Mouse (Mus musculus): ENCODE data around the gene Olig2. TPM values are rescaled to one million over a fixed set of nuclear protein-coding genes. Genes with fewer than 3 reads are reported as not detected.
A peak's percentile ranks its signal among the peaks of the same experiment; 100 is the strongest.

Olig2 gene
- polyA plus RNA-seq, 1 experiment from 2014 or later: 4.7 TPM

GRCm38 (mm10) chr16:91202989-91203388 is 22.3 kb upstream of the Olig2 start:
- Histone ChIP-seq H3K27me3 (replicated peaks; ENCODE audit: control insufficient read depth, insufficient read depth, low read length) (peaks cover 6% of the 10 kb centered on the region), H3K27ac (ENCODE audit: low read length) (no peak overlapping the region), H3K4me2 (ENCODE audit: low read length) (no peak overlapping the region), H3K4me3 (replicated peaks; ENCODE audit: low read length) (no peak overlapping the region), H3K36me3 (ENCODE audit: control insufficient read depth, insufficient read depth) (no peaks in the 10 kb centered on the region), H3K9ac (replicated peaks; ENCODE audit: low read depth, low read length) (no peak overlapping the region), H3K9me3 (ENCODE audit: control insufficient read depth, low read length) (no peaks in the 10 kb centered on the region), H3K4me1 (replicated peaks; ENCODE audit: control insufficient read depth, insufficient read depth, low read length) (no peaks in the 10 kb centered on the region; the same call in 1 of the 2 replicates)
- 89% methylated on average over 3 of the region's 3 CpGs for WGBS
- ATAC-seq: no peak

DNA sequence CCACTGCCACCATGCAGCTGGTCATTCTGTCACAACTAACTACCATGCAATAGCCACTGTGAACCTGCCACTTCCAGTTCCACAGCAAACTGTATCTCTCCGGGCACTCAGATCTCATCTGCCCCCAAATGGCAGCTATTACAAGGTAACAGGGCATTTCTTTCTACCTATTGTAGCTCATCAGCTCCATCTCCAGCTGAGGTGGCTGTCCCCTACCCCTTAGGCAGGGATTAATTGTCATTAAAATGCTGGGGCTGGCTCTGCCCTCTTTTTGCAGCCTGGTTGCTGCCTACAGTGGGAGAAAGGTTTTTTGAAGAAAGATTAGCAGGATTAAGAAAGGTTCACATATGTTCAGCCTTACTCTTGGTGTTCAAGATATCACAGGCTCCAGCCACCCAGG is 18.9 kb upstream of the Olig2 start:
- peaks cover 9% of the 10 kb centered on the region for H3K27me3 ChIP-seq (replicated peaks; ENCODE audit: control insufficient read depth, insufficient read depth, low read length)
- WGBS: 34% methylated on average over 1 of the region's 1 CpGs
- H3K9me3 ChIP-seq (ENCODE audit: control insufficient read depth, low read length): no peaks in the 10 kb centered on the region

GRCm38 (mm10) chr16:91217077-91217476 is 8.2 kb upstream of the Olig2 start:
- no peaks in the 10 kb centered on the region for H3K36me3 ChIP-seq (ENCODE audit: control insufficient read depth, insufficient read depth)
- peaks cover 51% of the 10 kb centered on the region for H3K27me3 ChIP-seq (replicated peaks; ENCODE audit: control insufficient read depth, insufficient read depth, low read length)
- H3K27ac ChIP-seq (ENCODE audit: low read length): no peak overlapping the region
- H3K9ac ChIP-seq (replicated peaks; ENCODE audit: low read depth, low read length): no peak overlapping the region
- ATAC-seq: no peak
- no peak overlapping the region for H3K4me2 ChIP-seq (ENCODE audit: low read length)
- WGBS: 39% methylated on average over 6 of the region's 6 CpGs
- peaks cover 14% of the 10 kb centered on the region for H3K4me1 ChIP-seq (replicated peaks; ENCODE audit: control insufficient read depth, insufficient read depth, low read length)
- peaks cover 4% of the 10 kb centered on the region; the same call in 1 of the 2 replicates for H3K9me3 ChIP-seq (ENCODE audit: control insufficient read depth, low read length)
- no peak overlapping the region for H3K4me3 ChIP-seq (replicated peaks; ENCODE audit: low read length)

More for the DNA sequence above, 18.9 kb upstream of the Olig2 start:
- Histone ChIP-seq H3K9ac (replicated peaks; ENCODE audit: low read depth, low read length) (no peak overlapping the region), H3K4me2 (ENCODE audit: low read length) (no peak overlapping the region), H3K4me1 (replicated peaks; ENCODE audit: control insufficient read depth, insufficient read depth, low read length) (peaks cover 6% of the 10 kb centered on the region), H3K4me3 (replicated peaks; ENCODE audit: low read length) (no peak overlapping the region), H3K36me3 (ENCODE audit: control insufficient read depth, insufficient read depth) (no peaks in the 10 kb centered on the region), H3K27ac (ENCODE audit: low read length) (no peak overlapping the region)
- ATAC-seq: no peak

DNA sequence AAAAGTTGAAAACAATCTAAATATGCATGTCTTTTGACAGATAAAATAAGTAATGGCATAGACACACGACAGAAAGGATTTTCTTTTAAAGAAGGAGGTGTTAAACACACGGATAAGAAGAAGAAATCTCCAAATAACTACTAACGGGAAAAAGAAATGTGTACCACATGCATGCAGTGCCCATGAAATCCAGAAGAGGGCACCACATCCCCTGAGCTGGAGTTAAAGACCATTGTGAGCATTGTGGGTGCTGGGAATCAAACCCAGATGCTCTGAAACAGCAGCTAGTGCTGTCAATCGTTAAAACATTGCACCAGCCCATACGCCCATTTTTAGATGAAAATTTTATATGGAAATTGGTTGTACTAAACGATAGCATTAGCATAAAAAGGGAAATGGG is 7.3 kb upstream of the Olig2 start:
- Histone ChIP-seq H3K36me3 (ENCODE audit: control insufficient read depth, insufficient read depth) (no peaks in the 10 kb centered on the region), H3K4me2 (ENCODE audit: low read length) (no peak overlapping the region), H3K27me3 (replicated peaks; ENCODE audit: control insufficient read depth, insufficient read depth, low read length) (peaks cover 58% of the 10 kb centered on the region), H3K4me1 (replicated peaks; ENCODE audit: control insufficient read depth, insufficient read depth, low read length) (peaks cover 23% of the 10 kb centered on the region), H3K9me3 (ENCODE audit: control insufficient read depth, low read length) (peaks cover 4% of the 10 kb centered on the region; the same call in 1 of the 2 replicates), H3K4me3 (replicated peaks; ENCODE audit: low read length) (no peak overlapping the region), H3K9ac (replicated peaks; ENCODE audit: low read depth, low read length) (no peak overlapping the region), H3K27ac (ENCODE audit: low read length) (no peak overlapping the region)
- ATAC-seq: no peak
- 83% methylated on average over 6 of the region's 6 CpGs for WGBS

GRCm38 (mm10) chr16:91219246-91219645 is 6.0 kb upstream of the Olig2 start:
- peaks cover 31% of the 10 kb centered on the region for H3K4me1 ChIP-seq (replicated peaks; ENCODE audit: control insufficient read depth, insufficient read depth, low read length)
- H3K9me3 ChIP-seq (ENCODE audit: control insufficient read depth, low read length): peaks cover 4% of the 10 kb centered on the region; the same call in 1 of the 2 replicates
- 28% methylated on average over 14 of the region's 14 CpGs for WGBS
- no peak overlapping the region for H3K27ac ChIP-seq (ENCODE audit: low read length)
- peaks cover 63% of the 10 kb centered on the region for H3K27me3 ChIP-seq (replicated peaks; ENCODE audit: control insufficient read depth, insufficient read depth, low read length)
- no peak overlapping the region for H3K9ac ChIP-seq (replicated peaks; ENCODE audit: low read depth, low read length)
- H3K4me2 ChIP-seq (ENCODE audit: low read length): no peak overlapping the region
- H3K4me3 ChIP-seq (replicated peaks; ENCODE audit: low read length): no peak overlapping the region
- no peak for ATAC-seq
- H3K36me3 ChIP-seq (ENCODE audit: control insufficient read depth, insufficient read depth): no peaks in the 10 kb centered on the region

- Histone ChIP-seq H3K36me3 (ENCODE audit: control insufficient read depth, insufficient read depth) (no peaks in the 10 kb centered on the region), H3K27ac (ENCODE audit: low read length) (no peak overlapping the region; the same call in 1 of the 2 replicates), H3K9me3 (ENCODE audit: control insufficient read depth, low read length) (peaks cover 4% of the 10 kb centered on the region; the same call in 1 of the 2 replicates), H3K4me2 (ENCODE audit: low read length) (peak overlapping the region; percentile 51), H3K9ac (replicated peaks; ENCODE audit: low read depth, low read length) (peak overlapping the region; percentile 48), H3K4me1 (replicated peaks; ENCODE audit: control insufficient read depth, insufficient read depth, low read length) (peaks cover 56% of the 10 kb centered on the region), H3K27me3 (replicated peaks; ENCODE audit: control insufficient read depth, insufficient read depth, low read length) (peaks cover 70% of the 10 kb centered on the region), H3K4me3 (replicated peaks; ENCODE audit: low read length) (peak overlapping the region; percentile 30)
- 0 out of 2 replicates have a peak, but pooled peaks have one; percentile 1 for ATAC-seq
- WGBS: under 1% methylated on average over 25 of the region's 25 CpGs
Measured at GRCm38 (mm10) chr16:91222171-91222642, 3.0 kb upstream of the Olig2 start.

- Histone ChIP-seq H3K4me2 (ENCODE audit: low read length) (peak overlapping the region; percentile 51), H3K4me3 (replicated peaks; ENCODE audit: low read length) (peak overlapping the region; percentile 30), H3K27me3 (replicated peaks; ENCODE audit: control insufficient read depth, insufficient read depth, low read length) (peaks cover 71% of the 10 kb centered on the region), H3K9me3 (ENCODE audit: control insufficient read depth, low read length) (peaks cover 4% of the 10 kb centered on the region; the same call in 1 of the 2 replicates), H3K27ac (ENCODE audit: low read length) (peak overlapping the region; percentile 28), H3K4me1 (replicated peaks; ENCODE audit: control insufficient read depth, insufficient read depth, low read length) (peaks cover 57% of the 10 kb centered on the region), H3K9ac (replicated peaks; ENCODE audit: low read depth, low read length) (peak overlapping the region; percentile 48), H3K36me3 (ENCODE audit: control insufficient read depth, insufficient read depth) (no peaks in the 10 kb centered on the region)
- ATAC-seq: peak; percentile 16
- WGBS: under 1% methylated on average over 27 of the region's 27 CpGs
Measured at GRCm38 (mm10) chr16:91222643-91223271, 2.5 kb upstream of the Olig2 start.

GRCm38 (mm10) chr16:91223327-91224067 is 1.8 kb upstream of the Olig2 start:
- H3K36me3 ChIP-seq (ENCODE audit: control insufficient read depth, insufficient read depth): no peaks in the 10 kb centered on the region
- no peak overlapping the region; the same call in 1 of the 2 replicates for H3K27ac ChIP-seq (ENCODE audit: low read length)
- H3K9ac ChIP-seq (replicated peaks; ENCODE audit: low read depth, low read length): no peak overlapping the region
- ATAC-seq: no peak
- peak overlapping the region; percentile 30 for H3K4me3 ChIP-seq (replicated peaks; ENCODE audit: low read length)
- 5% methylated on average over 35 of the region's 35 CpGs for WGBS
- H3K9me3 ChIP-seq (ENCODE audit: control insufficient read depth, low read length): no peaks in the 10 kb centered on the region
- peaks cover 59% of the 10 kb centered on the region for H3K4me1 ChIP-seq (replicated peaks; ENCODE audit: control insufficient read depth, insufficient read depth, low read length)
- peak overlapping the region; percentile 51 for H3K4me2 ChIP-seq (ENCODE audit: low read length)
- H3K27me3 ChIP-seq (replicated peaks; ENCODE audit: control insufficient read depth, insufficient read depth, low read length): peaks cover 69% of the 10 kb centered on the region

- Histone ChIP-seq H3K9me3 (ENCODE audit: control insufficient read depth, low read length) (no peaks in the 10 kb centered on the region), H3K36me3 (ENCODE audit: control insufficient read depth, insufficient read depth) (no peaks in the 10 kb centered on the region), H3K4me2 (ENCODE audit: low read length) (no peak overlapping the region), H3K9ac (replicated peaks; ENCODE audit: low read depth, low read length) (no peak overlapping the region), H3K27me3 (replicated peaks; ENCODE audit: control insufficient read depth, insufficient read depth, low read length) (peaks cover 63% of the 10 kb centered on the region), H3K27ac (ENCODE audit: low read length) (no peak overlapping the region), H3K4me3 (replicated peaks; ENCODE audit: low read length) (no peak overlapping the region), H3K4me1 (replicated peaks; ENCODE audit: control insufficient read depth, insufficient read depth, low read length) (peaks cover 59% of the 10 kb centered on the region)
- WGBS: 7% methylated on average over 10 of the region's 10 CpGs
- no peak for ATAC-seq
Measured at GRCm38 (mm10) chr16:91224068-91224402, 1.2 kb upstream of the Olig2 start.
